Mouse (Mus musculus) kidney, adult 2 months (tissue): Measurements from ENCODE around the gene Hus1. TPM values are rescaled to one million over a fixed set of nuclear protein-coding genes. Genes with fewer than 3 reads are reported as not detected.

ENCODE experiments used
- DNase-seq: peaks from one replicate; pipeline ENCODE4 v3.0.0; 2021
- H3K27ac ChIP-seq: fragments of 200-500 bp; 2 replicates; pipeline ENCODE4 v1.5.1; 2012; ENCODE audit warnings: low read depth, low read length, control low read depth, inconsistent platforms; ENCODE audit not compliant: insufficient read depth
- H3K27me3 ChIP-seq: fragments of 200-500 bp; replicated peaks from 2 replicates; pipeline ENCODE4 v1.6.1; 2012; ENCODE audit warnings: mild to moderate bottlenecking, moderate library complexity, low read length, inconsistent platforms; ENCODE audit not compliant: control insufficient read depth, insufficient read depth
- H3K36me3 ChIP-seq: fragments of 200-500 bp; 2 replicates; pipeline ENCODE4 v1.6.1; 2012; ENCODE audit warnings: mild to moderate bottlenecking, moderate library complexity, low read length, inconsistent platforms; ENCODE audit not compliant: control insufficient read depth, insufficient read depth
- H3K4me1 ChIP-seq: fragments of 200-500 bp; 2 replicates; pipeline ENCODE4 v1.6.1; 2011; ENCODE audit warnings: low read length; ENCODE audit not compliant: control insufficient read depth, insufficient read depth
- H3K4me3 ChIP-seq: fragments of 200-500 bp; 2 replicates; pipeline ENCODE4 v1.5.1; 2011; ENCODE audit warnings: mild to moderate bottlenecking, low read depth, low read length, control low read depth; ENCODE audit not compliant: insufficient read depth
- CTCF ChIP-seq: fragments of 200-500 bp; conservative IDR thresholded peaks from 2 replicates; pipeline ENCODE4 v1.5.1; 2011; ENCODE audit warnings: low read depth, mild to moderate bottlenecking, control low read depth, low read length, moderate library complexity, mixed read lengths; ENCODE audit not compliant: insufficient read depth, insufficient read length
- POLR2A ChIP-seq: fragments of 200-500 bp; IDR thresholded peaks from one replicate; pipeline ENCODE4 v1.6.1; 2011; ENCODE audit warnings: low read depth, low read length, control low read depth
- WGBS: fragments of 180-500 bp; shearing (Covaris S2); methylation state at CpG from one replicate; pipeline ENCODE4 v1.1.7; 2018; 5-methylcytosine and 5-hydroxymethylcytosine counted together
- polyA plus RNA-seq: library from polyadenylated mRNA; depleted of rRNA; stranded (reverse); fragments of >200 nt; gene quantifications from 2 replicates; pipeline ENCODE4 v1.2.3, GENCODE M21; 2012; rRNA removed

The Hus1 gene
- polyA plus RNA-seq, 1 experiment, result 14.1 TPM

DNA sequence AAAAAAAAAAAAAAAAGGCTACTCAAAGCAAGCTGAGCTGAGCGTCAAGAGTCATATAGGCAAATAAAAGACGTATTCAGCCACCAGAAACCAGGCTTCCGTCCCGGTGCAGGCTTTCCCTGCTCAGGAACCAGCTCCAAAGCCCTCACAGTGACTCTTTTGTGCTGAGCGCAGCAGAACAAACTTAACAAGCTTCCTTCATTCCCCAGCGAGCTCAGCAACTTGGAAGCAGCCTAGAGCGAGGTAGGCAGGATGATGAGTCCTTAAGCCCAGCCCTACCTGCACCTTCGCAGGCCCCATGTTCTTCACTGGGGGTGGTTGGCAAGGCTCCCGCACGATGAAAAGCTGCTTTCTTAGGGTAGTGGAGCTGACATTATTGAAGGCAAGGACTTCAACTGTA, 52.4 kb downstream of the Hus1 start:
- Histone ChIP-seq H3K4me1 (no peaks in the 10 kb centered on the region), H3K27ac (no peak overlapping the region), H3K27me3 (no peaks in the 10 kb centered on the region), H3K36me3 (no peaks in the 10 kb centered on the region), H3K4me3 (no peak overlapping the region)
- TF ChIP-seq CTCF (no peak), POLR2A (no peak)
- peak; percentile 13 for DNase-seq
- 70% methylated on average over 10 of the region's 10 CpGs for WGBS

DNA sequence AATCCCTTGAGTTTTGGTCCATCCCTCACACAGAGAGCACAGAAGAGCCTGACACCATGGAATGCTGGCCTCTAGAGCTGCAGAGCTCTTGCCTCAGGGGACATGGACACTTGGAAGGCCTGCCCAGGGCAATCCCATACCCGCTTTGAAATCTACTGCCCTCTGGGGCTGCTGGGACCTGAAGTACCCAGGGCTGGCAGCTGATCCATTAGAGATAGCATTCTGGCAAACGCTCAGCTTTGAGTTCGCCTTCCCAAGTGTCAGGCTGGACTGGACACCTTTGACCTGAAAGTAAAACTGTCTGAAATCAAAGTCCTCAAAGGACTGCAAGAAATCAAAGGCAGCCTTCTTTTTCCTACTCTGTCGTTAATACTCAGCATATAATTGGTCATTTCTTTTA, 52.9 kb downstream of the Hus1 start:
- Histone ChIP-seq H3K4me1 (no peaks in the 10 kb centered on the region), H3K36me3 (no peaks in the 10 kb centered on the region), H3K4me3 (no peak overlapping the region), H3K27ac (no peak overlapping the region), H3K27me3 (no peaks in the 10 kb centered on the region)
- 35% methylated on average over 4 of the region's 4 CpGs for WGBS
- TF ChIP-seq CTCF (no peak), POLR2A (no peak)
- peak; percentile 66 for DNase-seq

DNA sequence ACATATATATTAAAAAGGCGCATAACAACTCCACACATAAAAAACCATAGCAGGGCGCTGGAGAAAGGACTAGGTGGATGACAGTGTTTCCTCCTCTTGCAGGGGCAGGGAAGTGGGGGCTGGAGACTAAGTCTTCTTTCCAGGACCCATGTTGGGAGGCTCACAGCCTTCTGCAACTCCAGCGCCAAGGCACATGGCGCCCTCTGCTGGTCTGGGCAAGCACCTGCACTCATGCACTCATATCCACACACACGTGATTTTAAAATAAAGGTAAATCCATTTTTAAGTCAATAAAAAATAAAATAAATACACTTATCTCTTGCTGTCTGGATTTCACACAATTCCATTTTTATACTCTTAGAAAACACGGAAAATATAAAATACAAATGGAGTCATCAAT, 54.0 kb downstream of the Hus1 start:
- 79% methylated on average over 6 of the region's 6 CpGs for WGBS
- H3K27ac ChIP-seq, result no peak overlapping the region
- TF ChIP-seq POLR2A (no peak), CTCF (peak; percentile 54)

DNA sequence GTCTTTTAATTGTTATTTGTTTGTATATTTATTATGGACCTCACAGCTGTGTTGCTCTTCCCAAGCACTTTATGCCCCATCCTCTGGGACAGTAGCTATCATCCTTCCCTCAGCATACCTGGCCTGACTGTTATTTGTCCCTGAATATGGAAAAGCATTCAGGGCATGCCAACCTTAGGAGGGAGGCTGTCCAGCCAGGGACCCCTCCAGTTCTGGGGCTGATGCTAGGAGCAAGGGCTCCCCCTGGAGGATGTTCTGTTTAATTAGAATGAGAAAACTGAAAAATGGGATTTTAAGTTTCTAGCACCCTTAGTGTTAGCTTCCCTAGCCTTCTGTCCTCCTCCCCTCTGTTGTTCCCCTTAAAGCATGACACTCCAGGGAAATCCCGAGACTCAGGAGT, 55.3 kb downstream of the Hus1 start:
- H3K4me3 ChIP-seq, result no peak overlapping the region
- H3K4me1 ChIP-seq, result no peaks in the 10 kb centered on the region
- no peaks in the 10 kb centered on the region for H3K27me3 ChIP-seq
- peak; percentile 10 for DNase-seq
- 3% methylated on average over 1 of the region's 1 CpGs for WGBS
- H3K27ac ChIP-seq, result no peak overlapping the region
- TF ChIP-seq CTCF (peak; percentile 53), POLR2A (no peak)
- no peaks in the 10 kb centered on the region for H3K36me3 ChIP-seq

More for the DNA sequence above, 54.0 kb downstream of the Hus1 start:
- no peaks in the 10 kb centered on the region for H3K27me3 ChIP-seq
- DNase-seq, result no peak
- no peaks in the 10 kb centered on the region for H3K36me3 ChIP-seq
- no peaks in the 10 kb centered on the region for H3K4me1 ChIP-seq
- no peak overlapping the region for H3K4me3 ChIP-seq

DNA sequence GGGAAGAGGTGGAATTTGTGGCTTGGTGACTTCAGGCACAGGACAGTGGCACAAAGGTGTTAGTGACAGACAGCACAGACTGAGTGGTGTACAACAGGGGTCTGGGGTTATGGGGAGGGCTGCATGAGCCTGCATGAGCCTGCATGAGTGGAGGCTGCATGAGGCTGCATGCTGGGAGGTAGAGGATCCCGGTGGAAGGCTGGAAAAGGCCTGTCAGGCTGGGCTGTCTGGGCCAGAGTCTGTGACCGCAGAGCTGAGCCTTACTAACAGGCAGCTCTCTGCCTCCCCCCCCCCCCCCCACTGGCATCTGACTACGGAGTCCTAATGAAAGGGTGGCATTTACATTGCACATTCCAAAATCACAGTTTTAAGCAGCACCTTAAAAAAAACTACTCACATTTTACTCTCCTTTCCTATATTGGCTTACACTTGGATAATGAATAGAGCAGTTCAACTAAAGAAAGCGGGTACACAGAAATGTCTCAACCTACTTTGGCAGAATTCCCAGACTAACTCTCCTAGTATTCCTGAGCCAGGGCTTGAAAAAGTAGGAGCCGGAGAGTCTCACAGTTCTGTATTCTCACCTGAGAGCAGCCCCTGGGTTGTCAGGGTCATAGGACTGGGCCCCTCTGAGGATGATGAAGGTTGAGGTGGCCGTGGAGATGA, 61.1 kb downstream of the Hus1 start:
- Histone ChIP-seq H3K4me1 (no peaks in the 10 kb centered on the region), H3K27ac (no peak overlapping the region), H3K27me3 (no peaks in the 10 kb centered on the region), H3K36me3 (no peaks in the 10 kb centered on the region), H3K4me3 (no peak overlapping the region)
- peak; percentile 58 for DNase-seq
- no peak for TF ChIP-seq POLR2A
- no peak for TF ChIP-seq CTCF
- 47% methylated on average over 6 of the region's 6 CpGs for WGBS

DNA sequence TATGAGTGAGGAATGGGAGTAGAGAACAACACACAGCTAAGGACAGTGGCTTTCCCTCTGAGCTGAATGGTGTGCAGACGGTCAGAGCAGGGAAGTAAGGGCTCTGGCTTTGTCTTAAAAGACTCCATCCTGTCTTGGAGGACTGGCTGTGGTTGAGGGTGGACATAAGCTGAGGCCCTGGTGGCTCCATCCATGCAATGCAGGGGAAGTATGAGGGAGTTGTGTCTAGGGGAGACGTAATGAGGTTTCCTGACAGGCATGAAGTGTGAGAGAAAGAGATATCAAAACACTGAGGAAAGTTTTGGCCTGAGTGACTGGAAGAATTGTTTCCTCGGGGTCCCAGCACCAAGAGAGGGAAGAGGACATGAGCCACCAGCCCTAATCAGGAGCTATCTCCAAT, 62.1 kb downstream of the Hus1 start:
- WGBS, result 75% methylated on average over 3 of the region's 3 CpGs
- TF ChIP-seq POLR2A (no peak), CTCF (no peak)

DNA sequence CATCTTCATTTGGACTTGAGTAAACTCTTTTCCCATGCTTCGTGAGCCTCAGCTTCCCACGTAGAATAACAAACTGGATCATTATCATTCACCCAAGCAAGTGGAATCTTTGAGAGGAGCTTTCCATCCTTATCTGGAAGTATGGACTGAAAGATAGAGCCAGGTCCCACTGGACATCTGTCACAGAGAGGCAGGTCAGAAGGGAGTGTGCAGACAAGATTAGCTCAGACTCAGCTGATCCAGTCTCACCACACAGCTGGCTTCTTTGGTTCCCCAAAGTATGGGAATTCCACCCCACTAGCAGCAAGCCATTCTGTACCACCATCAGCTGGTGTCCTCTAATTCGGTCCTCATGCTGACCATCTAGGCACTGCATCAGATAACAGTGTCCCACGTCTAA, 66.9 kb downstream of the Hus1 start:
- DNase-seq, result no peak
- Histone ChIP-seq H3K27ac (no peak overlapping the region), H3K4me1 (no peaks in the 10 kb centered on the region), H3K4me3 (no peak overlapping the region), H3K27me3 (no peaks in the 10 kb centered on the region), H3K36me3 (no peaks in the 10 kb centered on the region)
- WGBS, result 68% methylated on average over 4 of the region's 4 CpGs
- TF ChIP-seq POLR2A (no peak), CTCF (no peak)

More for the DNA sequence above, 62.1 kb downstream of the Hus1 start:
- no peak overlapping the region for H3K4me3 ChIP-seq
- H3K36me3 ChIP-seq, result no peaks in the 10 kb centered on the region
- no peak overlapping the region for H3K27ac ChIP-seq
- no peaks in the 10 kb centered on the region for H3K4me1 ChIP-seq
- no peaks in the 10 kb centered on the region for H3K27me3 ChIP-seq
- no peak for DNase-seq

Other genes starting within 250 kb of the Hus1 start
- 0.29 and 0.39 TPM in 2 replicates for gene Pkd1l1, start 37.9 kb downstream of the Hus1 start, polyA plus RNA-seq
- gene Gm11992, start 37.4 kb upstream of the Hus1 start, polyA plus RNA-seq, result 22.0 and 28.5 TPM in 2 replicates
- 1.3 and 1.4 TPM in 2 replicates for gene Sun3, start 37.8 kb upstream of the Hus1 start, polyA plus RNA-seq
- gene Upp1, start 106.9 kb upstream of the Hus1 start, polyA plus RNA-seq, result 19.8 and 21.2 TPM in 2 replicates
- 7.6 and 11.7 TPM in 2 replicates for gene Abca13, start 180.8 kb upstream of the Hus1 start, polyA plus RNA-seq